In the genomic region with DNA sequence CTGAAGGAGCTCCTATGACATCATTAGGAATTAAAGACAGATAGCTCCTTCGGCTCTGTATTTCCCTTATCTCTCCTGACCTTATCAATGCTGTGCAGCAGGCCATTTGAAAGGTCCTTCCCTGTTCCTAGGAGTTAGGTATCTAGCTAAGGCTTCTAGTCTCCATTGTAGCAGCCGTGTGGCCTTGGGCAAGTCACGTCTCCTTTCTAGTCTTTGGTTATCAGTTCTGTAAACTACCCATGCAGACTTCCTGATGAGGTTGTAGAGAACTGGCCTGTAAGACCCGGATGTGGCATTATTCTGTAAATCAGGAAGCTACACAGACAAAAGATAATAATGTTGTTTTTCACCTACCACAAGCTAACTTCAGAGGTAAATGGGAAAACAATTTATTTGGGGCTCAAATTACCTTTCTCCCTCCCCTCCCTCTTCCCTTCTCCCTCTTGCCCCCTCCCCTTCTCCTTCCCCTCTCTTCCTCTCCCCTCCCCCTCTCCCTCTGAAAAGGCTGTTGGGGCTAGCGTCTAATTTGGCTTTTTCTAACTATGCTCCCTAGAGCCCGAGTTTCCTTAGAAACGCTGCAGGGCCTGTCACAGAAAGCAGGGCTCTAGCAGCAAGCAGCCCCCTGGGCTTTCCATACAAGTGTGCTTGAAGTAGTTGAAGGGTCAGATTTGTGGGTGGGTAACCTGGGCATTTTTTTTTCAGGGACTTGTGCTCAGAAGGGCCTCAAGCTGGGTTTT, we compare ENCODE assay signal across 11 mouse cellular contexts. TPM values are rescaled to one million over a fixed set of nuclear protein-coding genes. Genes with fewer than 3 reads are reported as not detected.
DNase-seq lines count a peak whose midpoint lies in the region; ATAC-seq and TF ChIP-seq lines count a peak whose summit lies in the region.
"Had no signal": no experiment of that assay in that cellular context is flagged by ENCODE, and none has a peak within 500 bp of the region (broad histone marks: within the 10 kb centered on the region; RNA-seq: fewer than 3 reads in every experiment).

No protein-coding gene starts in this region.

- H3K9me3 ChIP-seq in lung, embryonic 15.5 days: no peaks in the 10 kb centered on the region
- H3K9me3 ChIP-seq in midbrain, postnatal 0 days (ENCODE audit: low read length): no peaks in the 10 kb centered on the region
- H3K9me3 ChIP-seq: embryonic facial prominence, embryonic 15.5 days; hindbrain, embryonic 12.5 days; megakaryocyte, embryonic 14.5 days had no signal

- no peak for TF ChIP-seq POLR2A in bone marrow macrophage, adult 2 months (IDR thresholded peaks at IDR 0.05; ENCODE audit: borderline replicate concordance, low read depth, low read length)

- H3K9ac ChIP-seq in lung, embryonic 15.5 days: no peak overlapping the region
- no peak overlapping the region for H3K9ac ChIP-seq in midbrain, postnatal 0 days (replicated peaks; ENCODE audit: low read length, poor library complexity, severe bottlenecking)
- H3K9ac ChIP-seq: embryonic facial prominence, embryonic 15.5 days; hindbrain, embryonic 12.5 days had no signal

- no peak overlapping the region for H3K4me2 ChIP-seq in lung, embryonic 15.5 days
- H3K4me2 ChIP-seq in midbrain, postnatal 0 days (ENCODE audit: low read depth, low read length, poor library complexity, severe bottlenecking): no peak overlapping the region
- H3K4me2 ChIP-seq: embryonic facial prominence, embryonic 15.5 days; hindbrain, embryonic 12.5 days had no signal

- intact Hi-C loops in gastrocnemius, adult 2 months (cut with DNase I): no loop called here

- H3K36me3 ChIP-seq in lung, embryonic 15.5 days: no peaks in the 10 kb centered on the region
- H3K36me3 ChIP-seq in midbrain, postnatal 0 days (ENCODE audit: insufficient read depth, low read length): no peaks in the 10 kb centered on the region
- H3K36me3 ChIP-seq: embryonic facial prominence, embryonic 15.5 days; hindbrain, embryonic 12.5 days had no signal

- TF ChIP-seq CTCF in bone marrow macrophage, adult 2 months (IDR thresholded peaks at IDR 0.05; ENCODE audit: low read depth, low read length): no peak
- no peak for TF ChIP-seq CTCF in midbrain, postnatal 0 days (IDR thresholded peaks at IDR 0.05)
- no peak for TF ChIP-seq CTCF in gastrocnemius, adult 2 months (IDR thresholded peaks at IDR 0.05)

- DNase-seq in lung, postnatal 4 days: no peak
- DNase-seq in midbrain, postnatal 0 days (ENCODE audit: low spot score): peak; percentile 29
- no peak for DNase-seq in cerebellum, adult 11 months
- no peak for DNase-seq in gastrocnemius, adult 2 months
- no peak for DNase-seq in ovary, postnatal 36 days (ENCODE audit: low spot score)

- peaks cover 7% of the 10 kb centered on the region; the same call in 1 of the 2 replicates for H3K4me1 ChIP-seq in lung, embryonic 15.5 days
- peaks cover 50% of the 10 kb centered on the region for H3K4me1 ChIP-seq in bone marrow macrophage, adult 2 months (ENCODE audit: control insufficient read depth, insufficient read depth, low read length)
- H3K4me1 ChIP-seq in midbrain, postnatal 0 days (ENCODE audit: insufficient read depth, low read length): no peaks in the 10 kb centered on the region
- H3K4me1 ChIP-seq: embryonic facial prominence, embryonic 15.5 days had no signal

- H3K27me3 ChIP-seq in lung, embryonic 15.5 days: no peaks in the 10 kb centered on the region
- H3K27me3 ChIP-seq in midbrain, postnatal 0 days (ENCODE audit: insufficient read depth, low read length): no peaks in the 10 kb centered on the region
- H3K27me3 ChIP-seq: embryonic facial prominence, embryonic 15.5 days; hindbrain, embryonic 12.5 days had no signal

- no peak overlapping the region for H3K4me3 ChIP-seq in lung, embryonic 15.5 days
- no peak overlapping the region for H3K4me3 ChIP-seq in bone marrow macrophage, adult 2 months (ENCODE audit: insufficient read depth, low read length)
- H3K4me3 ChIP-seq in midbrain, postnatal 0 days (ENCODE audit: low read depth, low read length): no peak overlapping the region
- no peak overlapping the region for H3K4me3 ChIP-seq in gastrocnemius, adult 2 months
- H3K4me3 ChIP-seq: embryonic facial prominence, embryonic 15.5 days; hindbrain, embryonic 12.5 days had no signal

- no peak for ATAC-seq in lung, embryonic 15.5 days (ENCODE audit: borderline replicate concordance, extremely low read depth, low FRiP score, low TSS enrichment)
- ATAC-seq in granulocyte monocyte progenitor cell, adult 5-6 weeks (replicated peaks; ENCODE audit: poor library complexity, severe bottlenecking): peak; percentile 47
- no peak for ATAC-seq in midbrain, postnatal 0 days (ENCODE audit: low FRiP score)

- 42% methylated on average over 7 of the region's 7 CpGs for WGBS in lung, embryonic 15.5 days
- WGBS in midbrain, postnatal 0 days: 44% methylated on average over 7 of the region's 7 CpGs

- H3K27ac ChIP-seq in lung, embryonic 15.5 days: 0 out of 2 replicates have a peak overlapping the region, but pooled peaks have one; percentile 24
- H3K27ac ChIP-seq in bone marrow macrophage, adult 2 months (ENCODE audit: insufficient read depth, low read depth, low read length): peak overlapping the region; percentile 83
- H3K27ac ChIP-seq in midbrain, postnatal 0 days (ENCODE audit: low read depth, low read length): no peak overlapping the region
- H3K27ac ChIP-seq in gastrocnemius, adult 2 months: no peak overlapping the region
- H3K27ac ChIP-seq: embryonic facial prominence, embryonic 15.5 days; hindbrain, embryonic 12.5 days had no signal

RNA-seq across cellular contexts. Expression of a gene that starts 7.5 kb away (rescaled TPM):
- polyA plus RNA-seq in lung, embryonic 15.5 days (2015; fragmentation: Nextera tagmentation; extraction: Ambion mirVana): 3.7 and 7.2 TPM in 2 replicates
- 66.3 and 69.9 TPM in 2 replicates for polyA plus RNA-seq in bone marrow macrophage, adult 2 months (2012; ENCODE audit: insufficient read depth, insufficient read length, missing spikeins)
- total RNA-seq in granulocyte monocyte progenitor cell, adult 5-6 weeks (2014; fragmentation: Nextera tagmentation): 58.7 and 63.8 TPM in 2 replicates
- 74.4 and 84.7 TPM in 2 replicates for total RNA-seq in granulocyte monocyte progenitor cell, adult 5-6 weeks (2017)
- 0.22 and 0.76 TPM in 2 replicates for total RNA-seq in midbrain, postnatal 0 days (2014; rRNA removed)
- 1.0 and 1.2 TPM in 2 replicates for polyA plus RNA-seq in midbrain, postnatal 0 days (2015; fragmentation: Nextera tagmentation; extraction: Ambion mirVana)
- total RNA-seq in gastrocnemius, adult 2 months (2021): under 1 TPM; 0.17 to 0.28 TPM

RNA-seq across cellular contexts. Expression of a gene that starts 30.2 kb away (rescaled TPM):
- polyA plus RNA-seq in lung, embryonic 15.5 days (2015; fragmentation: Nextera tagmentation; extraction: Ambion mirVana): 0.87 and 1.0 TPM in 2 replicates
- not detected in 2 replicates for polyA plus RNA-seq in bone marrow macrophage, adult 2 months (2012; ENCODE audit: insufficient read depth, insufficient read length, missing spikeins)
- not detected in 2 replicates for total RNA-seq in granulocyte monocyte progenitor cell, adult 5-6 weeks (2014; fragmentation: Nextera tagmentation)
- total RNA-seq in granulocyte monocyte progenitor cell, adult 5-6 weeks (2017): not detected in 2 replicates
- total RNA-seq in midbrain, postnatal 0 days (2014; rRNA removed): 3.3 and 6.3 TPM in 2 replicates
- 0.79 and 0.85 TPM in 2 replicates for polyA plus RNA-seq in midbrain, postnatal 0 days (2015; fragmentation: Nextera tagmentation; extraction: Ambion mirVana)
- total RNA-seq in gastrocnemius, adult 2 months (2021): under 1 TPM; 0.59 to 0.89 TPM

Comparison
In these comparisons a context has a peak if more than half of its experiments do, and no peak if none do; other contexts are left out.
1. H3K27ac ChIP-seq: peak in lung, embryonic 15.5 days (single experiment) and bone marrow macrophage, adult 2 months (single experiment); none in midbrain, postnatal 0 days (single experiment) and gastrocnemius, adult 2 months (single experiment).
2. RNA of a gene that starts 7.5 kb away (total RNA-seq): 58.7 to 84.7 TPM in granulocyte monocyte progenitor cell, adult 5-6 weeks; 0.17 to 0.28 TPM in gastrocnemius, adult 2 months and 0.22 to 0.76 TPM in midbrain, postnatal 0 days; every median in the first group is over 10 times any median in the second.